Mouse (Mus musculus) forebrain, postnatal 0 days (tissue): ENCODE measurements around the gene Rars. TPM values are rescaled to one million over a fixed set of nuclear protein-coding genes. Genes with fewer than 3 reads are reported as not detected.

Experiments
- ATAC-seq: fragments of 200-750 bp; cut with Nextera tagmentation; 2 replicates; pipeline ENCODE4 v1.8.0; 2017; ENCODE audit warnings: mild to moderate bottlenecking, moderate library complexity
- DNase-seq: peaks from one replicate; pipeline ENCODE4 v3.0.0-alpha.2; 2015
- H3K27ac ChIP-seq: fragments of 300-500 bp; sonication (generic); 2 replicates; pipeline ENCODE4 v1.5.1; 2014; ENCODE audit warnings: low read depth, mild to moderate bottlenecking, antibody characterized with exemption, low read length, moderate library complexity, mixed read lengths
- H3K27me3 ChIP-seq: fragments of 300-500 bp; sonication (generic); 2 replicates; pipeline ENCODE4 v1.6.1; 2014; ENCODE audit warnings: mild to moderate bottlenecking, low read length, mixed read lengths; ENCODE audit not compliant: insufficient read depth
- H3K36me3 ChIP-seq: fragments of 300-500 bp; sonication (generic); 2 replicates; pipeline ENCODE4 v1.6.1; 2014; ENCODE audit warnings: mild to moderate bottlenecking, moderate library complexity; ENCODE audit not compliant: insufficient read depth
- H3K4me1 ChIP-seq: fragments of 300-500 bp; sonication (generic); 2 replicates; pipeline ENCODE4 v1.6.1; 2014; ENCODE audit warnings: antibody characterized with exemption; ENCODE audit not compliant: insufficient read depth
- H3K4me2 ChIP-seq: fragments of 300-500 bp; sonication (generic); 2 replicates; pipeline ENCODE4 v1.6.1; 2014; ENCODE audit warnings: low read depth, mild to moderate bottlenecking, moderate library complexity
- H3K4me3 ChIP-seq: fragments of 300-500 bp; sonication (generic); 2 replicates; pipeline ENCODE4 v1.5.1; 2014; ENCODE audit warnings: low read depth, low read length, mixed read lengths
- H3K9ac ChIP-seq: fragments of 300-500 bp; sonication (generic); 2 replicates; pipeline ENCODE4 v1.6.1; 2014; ENCODE audit warnings: mild to moderate bottlenecking
- H3K9me3 ChIP-seq: fragments of 300-500 bp; sonication (generic); 2 replicates; pipeline ENCODE4 v1.6.1; 2016; ENCODE audit warnings: low read length
- CTCF ChIP-seq: sonication (generic); IDR thresholded peaks from 2 replicates; pipeline ENCODE4 v1.5.1; 2016; ENCODE audit warnings: antibody characterized with exemption, control low read depth, low read depth
- WGBS: fragments of 180-500 bp; shearing (Covaris S2); extraction: QIAGEN DNeasy Blood & Tissue Kit; methylation state at CpG from one replicate; pipeline ENCODE4 v1.1.7; 2014; 5-methylcytosine and 5-hydroxymethylcytosine counted together
- polyA plus RNA-seq: library from polyadenylated mRNA; unstranded; fragments of >200 nt; fragmentation: Nextera tagmentation; extraction: Ambion mirVana; gene quantifications from 2 replicates; pipeline ENCODE4 v1.2.1, GENCODE M21; 2015
- total RNA-seq: library from RNA; depleted of rRNA; stranded (reverse); fragments of >200 nt; gene quantifications from 2 replicates; pipeline ENCODE4 v1.2.3, GENCODE M21; 2014; rRNA removed

Rars gene
- total RNA-seq (37.8 and 56.6 TPM in 2 replicates), polyA plus RNA-seq (66.1 and 66.4 TPM in 2 replicates)

DNA sequence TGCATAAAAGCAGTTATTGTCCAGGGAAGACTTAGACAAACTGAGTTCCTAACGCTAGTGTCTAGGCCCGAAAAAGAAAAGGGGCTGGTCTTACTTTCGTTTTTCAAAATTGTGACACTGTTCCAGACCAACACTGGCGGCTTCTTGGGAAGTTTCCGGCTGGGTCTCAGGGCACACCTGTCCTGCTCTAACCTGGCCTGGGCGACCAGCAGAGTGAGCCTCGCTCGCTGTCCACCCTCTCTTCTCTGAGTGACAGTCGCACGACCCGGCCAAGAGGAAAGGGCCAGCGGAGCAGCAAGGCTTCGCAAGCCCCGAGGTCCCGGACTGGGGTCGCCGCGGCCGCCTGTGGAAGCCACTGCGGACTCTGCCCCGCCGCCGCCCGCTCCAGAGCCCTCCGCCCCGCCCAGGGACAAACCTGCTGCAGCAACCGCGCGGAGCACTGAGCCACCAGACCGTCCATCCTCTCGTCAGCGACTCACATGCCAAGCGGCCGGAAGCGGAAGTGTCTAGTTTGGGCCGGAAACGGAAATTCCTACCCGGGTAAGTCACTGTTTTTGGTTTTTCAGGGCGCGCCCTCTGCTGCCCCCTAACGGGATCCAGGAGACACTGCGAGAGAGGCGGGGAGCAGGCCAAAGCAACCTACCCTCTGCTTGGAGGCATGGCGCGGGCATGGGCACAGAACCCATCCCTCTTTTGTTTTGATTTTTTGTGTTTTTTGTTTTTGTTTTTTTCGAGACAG lies at the start of gene Rars:
Gene Rars (minus strand): TSS at position 485 of the 739 bp plus-strand sequence.
- Histone ChIP-seq H3K4me3 (peak within 1 kb of the TSS; percentile 89), H3K4me1 (peaks cover 3% of the 10 kb centered on the region; the same call in 1 of the 2 replicates), H3K4me2 (peak within 1 kb of the TSS; percentile 76), H3K9me3 (no peaks in the 10 kb centered on the region), H3K36me3 (peaks cover 23% of the 10 kb centered on the region), H3K27ac (peak within 1 kb of the TSS; percentile 69), H3K27me3 (no peaks in the 10 kb centered on the region), H3K9ac (peak within 1 kb of the TSS; percentile 81)
- 4% methylated on average over 42 of the region's 46 CpGs for WGBS
- ATAC-seq (peak; percentile 94), DNase-seq (peak; percentile 95)
- TF ChIP-seq CTCF: peak; percentile 90

DNA sequence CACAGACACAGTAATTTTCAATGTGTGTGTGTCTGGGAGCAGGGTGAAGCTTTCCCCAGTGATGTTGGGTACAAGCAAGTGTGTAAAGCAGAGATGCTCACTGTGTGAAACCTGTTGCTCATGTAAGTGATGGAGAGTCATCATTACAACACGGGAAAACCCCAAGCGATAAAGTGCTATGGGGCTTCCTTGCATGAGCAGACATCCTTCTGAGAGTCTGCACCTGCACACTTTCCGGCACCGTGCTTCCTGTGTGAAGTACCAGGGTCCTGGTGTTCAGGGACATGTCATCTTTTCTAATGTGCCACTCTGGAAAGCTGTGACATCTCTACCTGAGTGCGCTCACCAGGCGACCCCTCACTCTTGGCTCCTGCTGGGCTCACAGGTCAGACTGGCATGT lies 48.5 kb upstream of the Rars start:
- H3K4me2 ChIP-seq: no peak overlapping the region
- H3K27me3 ChIP-seq: no peaks in the 10 kb centered on the region
- H3K4me3 ChIP-seq: no peak overlapping the region
- no peak overlapping the region for H3K9ac ChIP-seq
- H3K27ac ChIP-seq: no peak overlapping the region
- WGBS: 94% methylated on average over 6 of the region's 6 CpGs
- peaks cover 19% of the 10 kb centered on the region for H3K36me3 ChIP-seq
- no peak for DNase-seq
- H3K4me1 ChIP-seq: no peaks in the 10 kb centered on the region; the same call in 1 of the 2 replicates
- no peak for ATAC-seq
- H3K9me3 ChIP-seq: no peaks in the 10 kb centered on the region
- no peak for TF ChIP-seq CTCF

DNA sequence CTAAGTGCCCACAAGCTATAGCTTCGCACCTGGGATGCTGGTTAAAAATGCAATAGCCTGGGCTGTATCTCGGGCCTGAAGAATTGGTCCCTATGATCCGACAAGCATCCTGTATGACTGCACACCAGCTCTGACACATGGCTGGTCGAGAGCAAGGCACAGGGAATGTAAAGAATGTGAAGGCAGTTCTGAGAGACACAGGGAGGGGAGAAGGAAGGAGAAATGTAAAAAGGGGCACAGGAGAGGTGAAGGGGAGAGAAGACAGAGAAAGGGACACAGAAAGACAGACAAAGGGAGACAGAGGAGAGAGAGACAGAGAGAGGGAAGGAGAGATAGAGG lies 44.2 kb upstream of the Rars start:
- Histone ChIP-seq H3K27ac (no peak overlapping the region), H3K4me2 (no peak overlapping the region), H3K4me1 (peaks cover 5% of the 10 kb centered on the region), H3K4me3 (no peak overlapping the region), H3K27me3 (no peaks in the 10 kb centered on the region), H3K9ac (no peak overlapping the region), H3K9me3 (no peaks in the 10 kb centered on the region), H3K36me3 (peaks cover 24% of the 10 kb centered on the region)
- no peak for ATAC-seq
- DNase-seq: no peak
- no peak for TF ChIP-seq CTCF
- WGBS: 49% methylated on average over 4 of the region's 4 CpGs

DNA sequence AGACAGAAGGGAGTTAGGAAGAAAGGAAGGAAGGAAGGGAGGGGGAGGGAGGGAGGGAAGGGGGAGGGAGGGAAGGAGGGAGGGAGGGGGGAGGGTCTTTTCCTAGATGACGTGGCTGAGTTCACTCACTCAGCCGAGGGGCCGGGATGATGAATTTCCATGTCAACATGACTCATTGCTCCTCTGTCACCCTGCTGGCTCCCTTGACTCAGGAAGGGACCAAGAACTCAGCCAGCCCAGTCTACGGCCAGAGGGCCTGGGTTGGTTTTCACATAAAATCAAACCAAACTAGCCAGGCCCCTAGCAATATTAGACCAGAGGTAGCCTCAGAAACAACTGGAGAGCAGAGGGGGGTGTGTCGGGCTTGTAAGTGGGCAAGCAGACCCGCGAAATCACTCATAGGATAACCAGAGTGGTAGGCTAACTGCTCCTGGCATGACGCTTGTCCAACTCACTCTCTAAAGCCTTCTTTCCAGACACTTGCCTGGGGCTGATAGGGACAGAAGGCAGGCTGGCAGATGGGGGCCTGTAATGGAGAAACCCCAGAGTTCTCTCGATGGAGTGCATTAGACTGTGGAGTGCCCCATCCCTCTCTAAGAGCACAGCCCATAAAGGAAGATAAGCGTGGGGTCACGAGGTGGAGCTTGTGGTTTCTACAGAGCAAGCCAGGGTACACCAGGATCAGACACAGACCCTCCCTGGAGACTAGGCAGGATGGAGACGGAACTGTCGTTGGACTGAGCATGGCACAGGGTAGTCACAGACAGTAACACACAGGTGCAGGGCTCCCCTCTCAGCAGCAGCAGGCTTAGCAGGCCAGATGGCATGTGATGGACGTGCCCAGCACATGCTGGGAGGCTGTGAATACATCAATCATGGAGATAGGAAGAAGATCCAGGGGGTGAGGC lies 43.6 kb upstream of the Rars start:
- no peak overlapping the region for H3K9ac ChIP-seq
- WGBS: 50% methylated on average over 14 of the region's 14 CpGs
- no peak for DNase-seq

DNA sequence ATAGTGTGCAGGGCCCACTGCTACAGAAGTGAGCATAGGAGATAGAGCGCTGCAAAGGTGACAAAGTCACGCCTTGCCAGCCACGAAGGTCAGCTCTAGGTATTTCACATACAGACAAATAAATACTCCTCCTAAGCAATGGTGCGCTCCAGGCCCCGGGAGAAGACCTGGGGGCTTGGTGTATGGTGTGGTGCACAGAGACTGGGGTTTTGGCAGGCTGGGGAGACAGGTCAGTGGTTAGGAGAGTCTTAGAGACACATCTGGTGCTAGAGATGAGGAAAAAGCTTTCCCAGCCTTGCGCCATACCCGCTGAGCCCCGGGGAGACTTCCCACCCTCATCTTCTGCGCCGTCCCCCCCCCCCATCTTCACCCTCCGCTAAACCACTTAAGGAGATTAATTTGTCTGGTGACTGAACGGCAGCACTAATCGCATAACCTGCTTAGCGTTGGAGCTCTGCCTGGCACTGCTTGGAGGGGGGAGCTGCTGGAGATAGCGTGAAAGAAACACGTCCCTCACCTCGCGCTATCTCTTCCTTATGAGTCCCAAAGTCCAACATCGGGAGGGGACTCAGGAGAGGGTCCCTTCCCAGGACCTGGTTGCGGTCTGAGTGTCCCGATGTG lies 39.4 kb upstream of the Rars start:
- Histone ChIP-seq H3K4me2 (peak overlapping the region; percentile 26; the same call in 1 of the 2 replicates), H3K4me1 (peaks cover 5% of the 10 kb centered on the region), H3K27me3 (no peaks in the 10 kb centered on the region), H3K36me3 (peaks cover 14% of the 10 kb centered on the region), H3K27ac (no peak overlapping the region), H3K9me3 (no peaks in the 10 kb centered on the region), H3K4me3 (no peak overlapping the region), H3K9ac (peak overlapping the region; percentile 28; the same call in 1 of the 2 replicates)
- ATAC-seq (peak; percentile 66; the same call in 1 of the 2 replicates), DNase-seq (peak; percentile 43)
- TF ChIP-seq CTCF: no peak
- 21% methylated on average over 21 of the region's 21 CpGs for WGBS

More for the DNA sequence above, 43.6 kb upstream of the Rars start:
- Histone ChIP-seq H3K4me1 (peaks cover 5% of the 10 kb centered on the region), H3K9me3 (no peaks in the 10 kb centered on the region), H3K27me3 (no peaks in the 10 kb centered on the region), H3K4me2 (no peak overlapping the region), H3K36me3 (peaks cover 18% of the 10 kb centered on the region), H3K27ac (0 out of 2 replicates have a peak overlapping the region, but pooled peaks have one; percentile 35), H3K4me3 (no peak overlapping the region)
- TF ChIP-seq CTCF: no peak
- ATAC-seq: peak; percentile 44

DNA sequence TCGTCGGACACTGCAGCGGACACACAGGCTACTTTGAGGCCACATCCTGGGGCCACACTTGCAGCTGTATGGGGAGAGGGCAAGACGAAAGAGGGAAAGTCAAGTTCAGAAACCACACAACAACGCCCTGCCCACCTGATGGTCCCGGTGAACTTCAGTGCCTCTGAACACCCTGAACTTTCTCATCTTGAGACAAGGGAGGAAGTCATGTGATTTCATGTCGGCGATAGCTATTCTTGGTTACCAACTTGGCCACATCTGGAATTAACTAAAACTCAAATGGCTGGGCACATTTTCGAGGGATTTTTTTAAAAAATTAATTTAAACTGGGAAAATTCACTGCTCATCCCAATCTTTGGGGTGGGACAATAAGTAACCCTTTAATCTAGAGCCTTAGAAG lies 36.7 kb upstream of the Rars start:
- no peak for ATAC-seq
- WGBS: 90% methylated on average over 9 of the region's 9 CpGs
- no peak overlapping the region for H3K4me3 ChIP-seq

More for the DNA sequence above, 36.7 kb upstream of the Rars start:
- no peak overlapping the region for H3K9ac ChIP-seq
- no peak overlapping the region for H3K27ac ChIP-seq
- DNase-seq: no peak
- H3K27me3 ChIP-seq: no peaks in the 10 kb centered on the region
- H3K9me3 ChIP-seq: no peaks in the 10 kb centered on the region
- TF ChIP-seq CTCF: no peak
- H3K4me1 ChIP-seq: peaks cover 12% of the 10 kb centered on the region; the same call in 1 of the 2 replicates
- H3K36me3 ChIP-seq: peaks cover 21% of the 10 kb centered on the region
- H3K4me2 ChIP-seq: no peak overlapping the region
